Mouse (Mus musculus) bone marrow macrophage, adult 2 months (primary cell): ENCODE measurements around the gene Ip6k1. TPM values are rescaled to one million over a fixed set of nuclear protein-coding genes. Genes with fewer than 3 reads are reported as not detected.

Experiments used
- H3K27ac ChIP-seq: 2 replicates; pipeline ENCODE4 v1.5.1; 2012; ENCODE audit warnings: low read depth, low read length; ENCODE audit not compliant: insufficient read depth
- H3K4me1 ChIP-seq: 2 replicates; pipeline ENCODE4 v1.6.1; 2012; ENCODE audit warnings: low read length; ENCODE audit not compliant: control insufficient read depth, insufficient read depth
- H3K4me3 ChIP-seq: 2 replicates; pipeline ENCODE4 v1.5.1; 2012; ENCODE audit warnings: mild to moderate bottlenecking, low read length, moderate library complexity; ENCODE audit not compliant: insufficient read depth
- CTCF ChIP-seq: IDR thresholded peaks from 2 replicates; pipeline ENCODE4 v1.5.1; 2012; ENCODE audit warnings: low read depth, mild to moderate bottlenecking, low read length, moderate library complexity
- POLR2A ChIP-seq: IDR thresholded peaks from 2 replicates; pipeline ENCODE4 v1.6.1; 2012; ENCODE audit warnings: mild to moderate bottlenecking, low read depth, low read length, borderline replicate concordance
- polyA plus RNA-seq: library from polyadenylated mRNA; stranded (reverse); fragments of >200 nt; gene quantifications from 2 replicates; pipeline ENCODE4 v1.2.4, GENCODE M21; 2012; ENCODE audit not compliant: missing spikeins, insufficient read depth, insufficient read length

The Ip6k1 gene
- polyA plus RNA-seq, 1 experiment: 79.8 TPM

GRCm38 (mm10) chr9:108056361-108057261 lies 54.3 kb downstream of the Ip6k1 start:
- Histone ChIP-seq H3K4me1 (peaks cover 27% of the 10 kb centered on the region), H3K4me3 (no peak overlapping the region), H3K27ac (no peak overlapping the region)
- TF ChIP-seq POLR2A (no peak), CTCF (no peak)

- Histone ChIP-seq H3K4me3 (no peak overlapping the region), H3K4me1 (peaks cover 27% of the 10 kb centered on the region), H3K27ac (no peak overlapping the region)
- no peak for TF ChIP-seq CTCF
- TF ChIP-seq POLR2A: no peak
Observed at GRCm38 (mm10) chr9:108057262-108057562, 54.9 kb downstream of the Ip6k1 start.

- H3K27ac ChIP-seq: no peak overlapping the region
- H3K4me3 ChIP-seq: no peak overlapping the region
- TF ChIP-seq CTCF (no peak), POLR2A (no peak)
- H3K4me1 ChIP-seq: peaks cover 22% of the 10 kb centered on the region
Observed at GRCm38 (mm10) chr9:108058291-108058690, 56.0 kb downstream of the Ip6k1 start.

- Histone ChIP-seq H3K27ac (no peak overlapping the region), H3K4me1 (0 out of 2 replicates have a peak, but pooled peaks cover 5% of the 10 kb centered on the region), H3K4me3 (no peak overlapping the region)
- no peak for TF ChIP-seq POLR2A
- TF ChIP-seq CTCF: no peak
Observed at GRCm38 (mm10) chr9:108062142-108062541, 59.8 kb downstream of the Ip6k1 start.

GRCm38 (mm10) chr9:108063361-108063760 lies 61.1 kb downstream of the Ip6k1 start:
- Histone ChIP-seq H3K4me1 (0 out of 2 replicates have a peak, but pooled peaks cover 5% of the 10 kb centered on the region), H3K27ac (no peak overlapping the region), H3K4me3 (no peak overlapping the region)
- no peak for TF ChIP-seq POLR2A
- no peak for TF ChIP-seq CTCF

GRCm38 (mm10) chr9:108065491-108066011 lies 63.2 kb downstream of the Ip6k1 start:
- TF ChIP-seq POLR2A (no peak), CTCF (peak; percentile 65)
- Histone ChIP-seq H3K4me1 (0 out of 2 replicates have a peak, but pooled peaks cover 3% of the 10 kb centered on the region), H3K27ac (no peak overlapping the region), H3K4me3 (no peak overlapping the region)

GRCm38 (mm10) chr9:108067199-108067598 lies 64.9 kb downstream of the Ip6k1 start:
- Histone ChIP-seq H3K4me1 (no peaks in the 10 kb centered on the region), H3K4me3 (no peak overlapping the region), H3K27ac (no peak overlapping the region)
- no peak for TF ChIP-seq CTCF
- no peak for TF ChIP-seq POLR2A

GRCm38 (mm10) chr9:108067900-108068299 lies 65.6 kb downstream of the Ip6k1 start:
- Histone ChIP-seq H3K4me1 (no peaks in the 10 kb centered on the region), H3K27ac (no peak overlapping the region), H3K4me3 (no peak overlapping the region)
- TF ChIP-seq POLR2A: no peak
- TF ChIP-seq CTCF: peak; percentile 31

GRCm38 (mm10) chr9:108069007-108069406 lies 66.7 kb downstream of the Ip6k1 start:
- no peak overlapping the region for H3K27ac ChIP-seq

GRCm38 (mm10) chr9:108069529-108069928 lies 67.2 kb downstream of the Ip6k1 start:
- H3K27ac ChIP-seq: no peak overlapping the region
- TF ChIP-seq CTCF (no peak), POLR2A (no peak)
- peaks cover 8% of the 10 kb centered on the region for H3K4me1 ChIP-seq
- H3K4me3 ChIP-seq: no peak overlapping the region

More at GRCm38 (mm10) chr9:108069007-108069406, 66.7 kb downstream of the Ip6k1 start:
- TF ChIP-seq POLR2A (no peak), CTCF (no peak)
- Histone ChIP-seq H3K4me1 (peaks cover 8% of the 10 kb centered on the region), H3K4me3 (no peak overlapping the region)
